Mouse (Mus musculus) midbrain, embryonic 14.5 days (tissue): ENCODE measurements around the gene Kcne1. TPM values are rescaled to one million over a fixed set of nuclear protein-coding genes. Genes with fewer than 3 reads are reported as not detected.

ENCODE experiments used
- ATAC-seq: fragments of 200-750 bp; cut with Nextera tagmentation; 2 replicates; pipeline ENCODE4 v1.8.0; 2017; ENCODE audit warnings: moderate number of reproducible peaks, moderate library complexity; ENCODE audit not compliant: low FRiP score, low TSS enrichment
- DNase-seq: peaks from one replicate; pipeline ENCODE4 v3.0.0-alpha.2; 2015
- H3K27ac ChIP-seq: fragments of 300-500 bp; sonication (generic); replicated peaks from 2 replicates; pipeline ENCODE4 v1.5.1; 2014; ENCODE audit warnings: mild to moderate bottlenecking, low read depth, low read length, moderate library complexity
- H3K27me3 ChIP-seq: fragments of 300-500 bp; sonication (generic); 2 replicates; pipeline ENCODE4 v1.6.1; 2014; ENCODE audit warnings: low read length, control low read depth, mixed read lengths; ENCODE audit not compliant: control insufficient read depth, insufficient read depth
- H3K36me3 ChIP-seq: fragments of 300-500 bp; sonication (generic); 2 replicates; pipeline ENCODE4 v1.6.1; 2014; ENCODE audit warnings: low read length, control low read depth; ENCODE audit not compliant: control insufficient read depth, insufficient read depth
- H3K4me1 ChIP-seq: fragments of 300-500 bp; sonication (generic); 2 replicates; pipeline ENCODE4 v1.6.1; 2014; ENCODE audit warnings: mild to moderate bottlenecking, antibody characterized with exemption, low read length, control low read depth; ENCODE audit not compliant: control insufficient read depth, insufficient read depth
- H3K4me2 ChIP-seq: fragments of 300-500 bp; sonication (generic); 2 replicates; pipeline ENCODE4 v1.6.1; 2014; ENCODE audit warnings: mild to moderate bottlenecking, low read length, moderate library complexity
- H3K4me3 ChIP-seq: fragments of 300-500 bp; sonication (generic); replicated peaks from 2 replicates; pipeline ENCODE4 v1.5.1; 2014; ENCODE audit warnings: low read depth, low read length
- H3K9ac ChIP-seq: fragments of 300-500 bp; sonication (generic); replicated peaks from 2 replicates; pipeline ENCODE4 v1.6.1; 2014; ENCODE audit warnings: mild to moderate bottlenecking, low read length, moderate library complexity
- H3K9me3 ChIP-seq: fragments of 300-500 bp; sonication (generic); 2 replicates; pipeline ENCODE4 v1.6.1; 2016; ENCODE audit warnings: low read length, control low read depth, mixed read lengths; ENCODE audit not compliant: control insufficient read depth
- WGBS: fragments of 180-500 bp; shearing (Covaris S2); extraction: QIAGEN DNeasy Blood & Tissue Kit; methylation state at CpG from one replicate; pipeline ENCODE4 v1.1.7; 2014; 5-methylcytosine and 5-hydroxymethylcytosine counted together
- polyA plus RNA-seq: library from polyadenylated mRNA; unstranded; fragments of >200 nt; fragmentation: Nextera tagmentation; extraction: Ambion mirVana; gene quantifications from 2 replicates; pipeline ENCODE4 v1.2.1, GENCODE M21; 2014

Kcne1 gene
- polyA plus RNA-seq, 1 experiment from 2014 or later, result not detected

DNA sequence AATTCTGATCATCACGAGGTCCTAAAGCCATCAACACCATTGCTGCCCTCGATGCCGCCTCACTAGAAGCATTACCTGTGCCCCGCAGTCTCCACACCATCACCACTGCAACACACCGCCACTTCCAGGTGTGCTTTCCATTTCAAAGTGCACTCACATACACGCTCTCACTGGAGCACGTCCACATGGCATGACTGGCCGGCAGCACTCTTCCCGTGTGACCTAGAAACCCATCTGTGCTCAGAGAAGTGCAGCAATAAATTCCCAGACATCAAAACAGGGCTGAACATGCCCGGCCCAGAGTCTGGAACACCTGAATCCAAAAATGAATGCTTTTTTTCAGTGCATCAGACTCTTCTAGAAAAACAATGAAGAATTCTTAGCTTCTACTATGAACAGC, 31.4 kb downstream of the Kcne1 start:
- Histone ChIP-seq H3K9ac (no peak overlapping the region), H3K27me3 (no peaks in the 10 kb centered on the region), H3K36me3 (no peaks in the 10 kb centered on the region), H3K27ac (no peak overlapping the region), H3K4me2 (no peak overlapping the region), H3K4me3 (no peak overlapping the region), H3K4me1 (peaks cover 8% of the 10 kb centered on the region), H3K9me3 (no peaks in the 10 kb centered on the region)
- ATAC-seq, result no peak
- DNase-seq, result no peak
- 92% methylated on average over 10 of the region's 10 CpGs for WGBS

DNA sequence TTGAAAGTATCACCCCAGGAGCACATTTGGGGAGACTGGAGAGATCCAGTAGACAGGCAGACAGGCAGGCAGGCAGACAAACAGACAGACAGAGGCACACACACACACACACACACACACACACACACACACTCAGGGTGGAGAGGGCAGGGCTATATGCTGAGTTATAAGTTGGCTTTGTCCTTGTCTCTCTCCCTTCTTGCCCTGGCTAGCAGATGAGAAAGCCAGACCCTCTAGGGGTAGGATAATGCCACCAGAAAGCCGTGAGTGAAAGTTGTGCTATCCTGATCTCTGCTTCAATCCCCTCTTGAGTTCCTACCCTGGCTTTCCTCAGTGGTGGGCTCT, 34.2 kb downstream of the Kcne1 start:
- peaks cover 8% of the 10 kb centered on the region for H3K4me1 ChIP-seq
- no peaks in the 10 kb centered on the region for H3K27me3 ChIP-seq
- H3K27ac ChIP-seq, result peak overlapping the region; percentile 41; the same call in 1 of the 2 replicates
- no peak overlapping the region for H3K9ac ChIP-seq
- 8% methylated on average over 1 of the region's 1 CpGs for WGBS
- H3K9me3 ChIP-seq, result no peaks in the 10 kb centered on the region
- H3K4me3 ChIP-seq, result no peak overlapping the region
- H3K4me2 ChIP-seq, result no peak overlapping the region
- DNase-seq (no peak), ATAC-seq (no peak)
- no peaks in the 10 kb centered on the region for H3K36me3 ChIP-seq

DNA sequence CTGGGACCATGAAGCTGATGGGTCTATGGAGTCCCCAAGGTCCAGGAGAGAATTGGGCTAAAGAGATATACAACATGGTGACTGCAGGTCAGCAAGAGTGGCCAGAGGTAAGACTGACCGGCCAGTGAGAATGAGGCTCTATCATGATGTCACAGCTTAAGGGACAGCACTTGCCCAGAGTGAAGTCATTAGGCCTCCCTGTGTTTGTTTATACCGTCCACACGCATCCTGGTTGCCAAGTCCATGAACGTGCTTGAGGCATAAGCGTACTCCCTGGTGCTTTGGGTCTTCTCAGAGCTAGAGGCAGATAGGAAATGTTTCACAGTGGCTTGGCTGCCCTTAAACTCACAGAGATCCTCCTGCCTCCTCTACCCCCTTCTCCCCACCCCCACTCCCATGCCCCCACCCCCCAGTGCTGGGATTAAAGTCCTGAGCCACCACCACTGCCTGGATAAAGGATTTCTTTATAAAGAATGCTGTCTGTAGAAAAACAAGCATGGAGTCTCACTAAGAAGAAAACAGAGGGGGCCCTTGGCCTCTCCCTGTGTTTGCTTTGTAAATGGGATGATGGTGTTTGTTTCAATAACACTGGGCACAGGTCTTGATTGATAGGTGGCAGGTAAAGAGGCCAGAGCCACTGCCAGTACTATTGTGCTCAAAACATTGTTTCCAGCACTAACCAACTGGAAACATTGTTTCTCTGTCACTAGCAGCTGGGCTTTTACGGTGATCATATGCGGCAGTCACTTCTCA, 34.8 kb downstream of the Kcne1 start:
- Histone ChIP-seq H3K27ac (peak overlapping the region; percentile 41; the same call in 1 of the 2 replicates), H3K4me3 (no peak overlapping the region), H3K4me2 (no peak overlapping the region), H3K27me3 (no peaks in the 10 kb centered on the region), H3K4me1 (peaks cover 8% of the 10 kb centered on the region), H3K9ac (no peak overlapping the region), H3K9me3 (no peaks in the 10 kb centered on the region), H3K36me3 (no peaks in the 10 kb centered on the region)
- DNase-seq, result peak; percentile 35
- WGBS, result 14% methylated on average over 7 of the region's 7 CpGs
- ATAC-seq, result no peak

DNA sequence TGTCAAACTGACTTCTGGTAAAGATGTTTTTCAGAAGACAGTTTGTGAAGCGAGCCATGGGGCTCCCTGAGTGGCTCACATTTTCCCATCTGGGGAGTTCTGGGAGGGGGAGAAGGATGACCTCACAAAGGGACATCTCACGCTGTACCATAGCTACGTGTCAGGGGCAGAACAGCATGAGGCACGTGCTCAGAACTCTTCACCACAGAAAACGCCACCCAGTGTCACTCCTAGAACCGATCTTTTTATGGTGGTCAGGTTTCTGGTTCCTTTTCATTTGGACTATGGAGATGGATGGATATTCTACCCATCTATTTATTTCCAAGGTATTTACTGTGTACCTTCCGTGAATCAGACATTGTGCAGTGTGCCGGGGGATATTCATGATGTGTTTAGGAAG, 37.9 kb downstream of the Kcne1 start, which contains the start of gene Fam243:
Gene Fam243, minus strand, starts transcription at position 101 of the 400 bp plus-strand sequence.
- no peak within 1 kb of the TSS for H3K27ac ChIP-seq
- DNase-seq, result no peak
- H3K9me3 ChIP-seq, result no peaks in the 10 kb centered on the region
- no peak for ATAC-seq
- H3K9ac ChIP-seq, result no peak within 1 kb of the TSS
- 91% methylated on average over 8 of the region's 8 CpGs for WGBS
- H3K36me3 ChIP-seq, result no peaks in the 10 kb centered on the region
- no peak within 1 kb of the TSS for H3K4me3 ChIP-seq
- no peaks in the 10 kb centered on the region for H3K27me3 ChIP-seq
- H3K4me1 ChIP-seq, result peaks cover 8% of the 10 kb centered on the region
- H3K4me2 ChIP-seq, result no peak within 1 kb of the TSS

DNA sequence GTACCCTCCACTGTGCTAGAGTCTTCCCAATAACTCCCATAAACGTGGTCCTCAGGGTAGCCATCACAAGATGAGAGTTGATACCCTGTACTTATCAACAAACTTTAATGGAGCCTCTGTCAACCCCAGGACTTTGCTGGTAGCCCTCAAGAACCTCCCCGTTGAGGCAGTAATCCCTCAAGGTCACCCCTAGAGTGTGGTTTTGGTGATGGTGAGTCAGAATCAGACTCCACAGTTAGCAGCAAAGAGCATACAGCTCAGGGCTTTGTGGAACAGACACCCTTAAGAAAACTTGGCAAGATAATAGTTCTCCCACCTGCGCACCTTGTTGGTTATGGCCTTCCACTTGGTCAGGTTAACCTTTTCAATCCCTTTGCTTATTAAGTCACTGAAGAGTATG, 38.9 kb downstream of the Kcne1 start:
- DNase-seq (no peak), ATAC-seq (no peak)
- H3K27ac ChIP-seq, result no peak overlapping the region
- WGBS, result 84% methylated on average over 3 of the region's 3 CpGs
- no peak overlapping the region for H3K4me3 ChIP-seq
- no peaks in the 10 kb centered on the region for H3K27me3 ChIP-seq
- no peaks in the 10 kb centered on the region for H3K36me3 ChIP-seq
- H3K9me3 ChIP-seq, result no peaks in the 10 kb centered on the region
- H3K4me1 ChIP-seq, result peaks cover 8% of the 10 kb centered on the region
- H3K4me2 ChIP-seq, result no peak overlapping the region
- no peak overlapping the region for H3K9ac ChIP-seq

DNA sequence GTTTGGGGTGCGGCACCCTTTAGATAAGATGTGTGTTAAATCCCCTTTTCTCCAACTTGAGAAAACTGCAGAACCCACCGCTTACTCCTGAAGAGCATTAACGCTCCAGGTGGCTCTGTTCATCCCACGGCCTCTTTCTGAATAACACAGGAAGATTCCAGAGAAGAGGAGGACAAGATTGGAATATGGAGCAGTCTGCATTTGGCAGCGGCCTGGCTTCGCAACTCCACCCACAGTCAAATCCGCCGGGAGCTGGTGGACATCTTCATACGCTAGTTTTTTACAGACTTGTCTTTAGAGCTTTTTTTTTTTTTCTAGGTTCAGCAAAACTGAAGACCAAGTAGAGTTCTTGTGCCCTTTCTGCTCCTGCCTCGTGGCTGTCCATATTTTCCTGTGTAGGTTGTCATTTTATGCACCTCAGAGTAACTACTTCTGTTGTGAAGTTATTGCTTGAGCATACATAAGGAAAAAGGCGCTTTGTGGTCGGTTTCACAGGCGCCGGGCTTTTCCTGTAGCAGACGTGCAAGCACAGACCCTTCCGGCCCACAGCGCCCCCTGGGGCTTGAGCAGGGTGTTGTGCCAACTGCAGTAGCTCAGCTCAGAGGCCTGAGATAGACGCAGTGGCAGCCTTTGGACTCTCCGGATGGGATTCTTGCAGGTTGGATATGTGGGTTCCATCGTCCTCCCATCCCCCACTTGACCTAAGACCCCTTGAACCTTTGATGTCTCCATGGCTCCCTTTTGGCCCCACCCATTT, 39.7 kb downstream of the Kcne1 start:
- H3K4me3 ChIP-seq, result no peak overlapping the region
- no peak overlapping the region for H3K9ac ChIP-seq
- no peak overlapping the region for H3K4me2 ChIP-seq
- no peaks in the 10 kb centered on the region for H3K27me3 ChIP-seq
- H3K36me3 ChIP-seq, result no peaks in the 10 kb centered on the region
- DNase-seq (no peak), ATAC-seq (no peak)
- no peaks in the 10 kb centered on the region for H3K9me3 ChIP-seq
- 70% methylated on average over 20 of the region's 20 CpGs for WGBS
- H3K4me1 ChIP-seq, result peaks cover 3% of the 10 kb centered on the region
- H3K27ac ChIP-seq, result no peak overlapping the region

DNA sequence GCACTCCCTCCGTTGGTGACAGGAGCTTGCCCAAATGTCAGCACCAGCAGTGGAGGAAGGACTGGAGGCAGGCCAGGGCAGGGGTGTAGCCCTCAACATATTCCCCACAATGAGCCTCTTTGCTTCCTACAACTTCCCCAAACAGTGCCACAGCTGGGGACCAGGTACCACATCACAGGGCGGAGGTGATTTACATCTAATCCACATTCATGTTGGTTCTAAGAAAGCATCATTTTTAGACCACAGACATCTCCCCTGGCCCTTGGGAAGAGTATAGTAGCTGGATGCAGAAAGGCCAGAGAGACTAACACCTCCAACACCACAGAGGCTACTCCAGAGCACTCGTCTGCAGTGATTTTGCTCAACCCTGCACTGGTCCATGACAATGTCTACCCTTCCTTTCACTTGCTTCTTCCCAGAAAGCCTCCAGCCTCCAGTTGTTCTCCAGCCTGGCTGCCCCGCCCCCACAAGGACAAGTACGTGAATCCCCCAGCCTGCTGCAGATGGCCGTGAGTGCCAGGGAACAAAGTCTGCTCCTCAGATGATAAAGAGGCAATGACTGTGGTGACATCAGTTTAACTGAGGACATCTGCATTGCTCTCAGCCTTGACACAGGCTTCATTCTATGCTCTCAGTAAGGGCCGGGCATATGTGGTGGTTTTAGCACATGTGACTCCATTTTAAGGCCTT, 43.1 kb downstream of the Kcne1 start:
- Histone ChIP-seq H3K4me1 (no peaks in the 10 kb centered on the region), H3K9ac (no peak overlapping the region), H3K36me3 (peaks cover 21% of the 10 kb centered on the region), H3K27me3 (no peaks in the 10 kb centered on the region), H3K4me3 (no peak overlapping the region), H3K9me3 (no peaks in the 10 kb centered on the region), H3K27ac (no peak overlapping the region), H3K4me2 (no peak overlapping the region)
- WGBS, result 70% methylated on average over 7 of the region's 7 CpGs
- ATAC-seq, result no peak
- no peak for DNase-seq

DNA sequence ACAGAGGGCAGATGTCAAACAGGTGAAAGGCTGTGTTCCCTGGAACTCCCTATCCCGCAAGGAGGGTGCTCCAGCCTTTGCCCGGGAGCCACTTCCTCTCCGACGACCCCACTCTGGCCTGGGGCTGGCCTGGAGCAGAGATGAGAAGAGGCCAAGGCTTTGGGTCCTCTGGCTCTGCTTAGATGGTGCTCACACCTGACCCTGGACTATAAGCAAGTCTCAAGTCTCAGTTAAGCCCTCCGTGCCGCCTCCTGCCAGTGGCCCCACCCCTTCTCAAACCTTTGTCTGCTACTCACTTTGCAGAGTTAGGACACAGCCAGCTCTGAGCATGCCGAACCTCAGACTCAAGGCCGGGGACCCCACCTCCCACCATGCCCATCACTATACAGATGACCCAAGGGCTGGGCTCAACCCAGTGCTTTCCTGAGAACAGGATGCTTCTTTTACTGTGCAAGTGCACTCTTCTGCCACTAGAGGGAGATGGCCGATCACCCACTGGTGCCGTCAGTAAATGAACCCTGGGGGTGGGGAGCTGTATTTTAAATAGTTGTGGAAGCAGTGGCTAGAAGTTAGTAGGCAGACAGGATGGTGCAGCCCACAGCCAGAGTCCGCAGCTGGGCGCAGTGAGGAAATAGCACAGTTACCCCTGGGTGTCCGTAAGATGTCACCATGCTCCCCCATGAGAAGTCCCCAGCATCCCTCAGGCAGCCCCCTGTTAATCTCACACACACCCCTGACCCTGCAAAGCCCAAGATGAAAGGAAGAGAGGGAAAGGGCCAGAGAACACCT, 45.1 kb downstream of the Kcne1 start:
- no peaks in the 10 kb centered on the region for H3K9me3 ChIP-seq
- no peaks in the 10 kb centered on the region for H3K27me3 ChIP-seq
- no peak overlapping the region for H3K27ac ChIP-seq
- no peaks in the 10 kb centered on the region for H3K4me1 ChIP-seq
- DNase-seq (peak; percentile 87), ATAC-seq (peak; percentile 58)
- WGBS, result 44% methylated on average over 13 of the region's 13 CpGs
- no peak overlapping the region for H3K4me3 ChIP-seq
- peaks cover 30% of the 10 kb centered on the region for H3K36me3 ChIP-seq
- H3K9ac ChIP-seq, result no peak overlapping the region
- H3K4me2 ChIP-seq, result no peak overlapping the region
